Comparison of ENCODE assay signal across 15 mouse cellular contexts in genomic region chr7:80103335-80103734, GRCm38 (mm10).
"Had no signal": no experiment of that assay in that cellular context is flagged by ENCODE, and none has a peak within 500 bp of the region (broad histone marks: within the 10 kb centered on the region; RNA-seq: fewer than 3 reads in every experiment).

No protein-coding gene starts in this region.

- H3K27me3 ChIP-seq: limb, embryonic 12.5 days; liver, embryonic 13.5 days; lung, embryonic 15.5 days; megakaryocyte, embryonic 14.5 days; stomach, embryonic 15.5 days had no signal

- DNase-seq: kidney, postnatal 14 days; liver; liver, embryonic 13.5 days; liver, postnatal 0 days; lung, postnatal 14 days; right cerebral cortex, postnatal 14 days; thymus, postnatal 36 days had no signal

- H3K4me2 ChIP-seq: limb, embryonic 12.5 days; liver, embryonic 13.5 days; lung, embryonic 15.5 days; midbrain, embryonic 11.5 days; stomach, embryonic 15.5 days had no signal

- ATAC-seq: liver, postnatal 0 days; midbrain, embryonic 16.5 days had no signal

- H3K27ac ChIP-seq: left cerebral cortex, adult 2 months; limb, embryonic 12.5 days; liver, embryonic 13.5 days; lung, embryonic 15.5 days; macrophage; stomach, embryonic 15.5 days had no signal

- H3K4me3 ChIP-seq: left cerebral cortex, adult 2 months; limb, embryonic 12.5 days; liver, embryonic 13.5 days; lung, embryonic 15.5 days; megakaryocyte, embryonic 14.5 days; stomach, embryonic 15.5 days had no signal

- H3K4me1 ChIP-seq: limb, embryonic 12.5 days; liver, embryonic 13.5 days; lung, embryonic 15.5 days had no signal

- H3K9me3 ChIP-seq: lung, embryonic 15.5 days had no signal

- H3K9ac ChIP-seq: limb, embryonic 12.5 days; liver, embryonic 13.5 days; liver, postnatal 0 days; lung, embryonic 15.5 days; stomach, embryonic 15.5 days had no signal
